ENCODE assay signal across 13 mouse cellular contexts in genomic region chr1:23846044-23846680, GRCm38 (mm10).
DNase-seq lines count a peak whose midpoint lies in the region; ATAC-seq and TF ChIP-seq lines count a peak whose summit lies in the region.
"Had no signal": no experiment of that assay in that cellular context is flagged by ENCODE, and none has a peak within 500 bp of the region (broad histone marks: within the 10 kb centered on the region; RNA-seq: fewer than 3 reads in every experiment).

No protein-coding gene starts in this region.

- TF ChIP-seq CTCF in forebrain, postnatal 0 days (IDR thresholded peaks at IDR 0.05; ENCODE audit: low read depth), result no peak

- H3K36me3 ChIP-seq in hindbrain, embryonic 14.5 days (replicated peaks; ENCODE audit: control insufficient read depth, insufficient read depth), result peaks cover 72% of the 10 kb centered on the region
- peaks cover 70% of the 10 kb centered on the region for H3K36me3 ChIP-seq in hindbrain, embryonic 10.5 days
- peaks cover 34% of the 10 kb centered on the region for H3K36me3 ChIP-seq in forebrain, postnatal 0 days (ENCODE audit: insufficient read depth)

- no peak overlapping the region for H3K4me2 ChIP-seq in hindbrain, embryonic 14.5 days (replicated peaks)
- no peak overlapping the region for H3K4me2 ChIP-seq in forebrain, postnatal 0 days (ENCODE audit: low read depth)
- H3K4me2 ChIP-seq: embryonic facial prominence, embryonic 13.5 days had no signal

- peak overlapping the region; percentile 51; the same call in 1 of the 2 replicates for H3K27ac ChIP-seq in hindbrain, embryonic 14.5 days
- H3K27ac ChIP-seq in hindbrain, embryonic 10.5 days, result no peak overlapping the region
- H3K27ac ChIP-seq in forebrain, postnatal 0 days (ENCODE audit: low read depth, low read length), result no peak overlapping the region
- H3K27ac ChIP-seq: embryonic facial prominence, embryonic 13.5 days had no signal

- no peak overlapping the region for H3K4me3 ChIP-seq in hindbrain, embryonic 14.5 days (replicated peaks; ENCODE audit: low read length)
- H3K4me3 ChIP-seq in hindbrain, embryonic 10.5 days, result no peak overlapping the region
- no peak overlapping the region for H3K4me3 ChIP-seq in forebrain, postnatal 0 days (ENCODE audit: low read depth, low read length)
- H3K4me3 ChIP-seq: embryonic facial prominence, embryonic 13.5 days had no signal

- H3K4me1 ChIP-seq in hindbrain, embryonic 14.5 days (replicated peaks; ENCODE audit: control insufficient read depth, insufficient read depth, low read length), result 0 out of 2 replicates have a peak, but pooled peaks cover 6% of the 10 kb centered on the region
- H3K4me1 ChIP-seq in hindbrain, embryonic 10.5 days (replicated peaks), result no peaks in the 10 kb centered on the region
- no peaks in the 10 kb centered on the region for H3K4me1 ChIP-seq in forebrain, postnatal 0 days (ENCODE audit: insufficient read depth)
- H3K4me1 ChIP-seq: embryonic facial prominence, embryonic 13.5 days had no signal

- no peaks in the 10 kb centered on the region for H3K27me3 ChIP-seq in hindbrain, embryonic 14.5 days (ENCODE audit: control insufficient read depth, insufficient read depth, low read length)
- H3K27me3 ChIP-seq in hindbrain, embryonic 10.5 days (ENCODE audit: insufficient read depth, poor library complexity, severe bottlenecking), result no peaks in the 10 kb centered on the region
- H3K27me3 ChIP-seq in forebrain, postnatal 0 days (ENCODE audit: insufficient read depth, low read length), result no peaks in the 10 kb centered on the region
- H3K27me3 ChIP-seq: embryonic facial prominence, embryonic 13.5 days; Patski had no signal

- 57% methylated on average over 10 of the region's 10 CpGs for WGBS in hindbrain, embryonic 14.5 days
- whole genome bisulfite sequencing in hindbrain, embryonic 10.5 days, result 87% methylated on average over 10 of the region's 10 CpGs
- 29% methylated on average over 10 of the region's 10 CpGs for WGBS in forebrain, postnatal 0 days

- no peak overlapping the region for H3K9ac ChIP-seq in hindbrain, embryonic 14.5 days
- H3K9ac ChIP-seq in forebrain, postnatal 0 days, result no peak overlapping the region
- H3K9ac ChIP-seq: embryonic facial prominence, embryonic 13.5 days had no signal

- peak; percentile 66 for ATAC-seq in hindbrain, embryonic 14.5 days (ENCODE audit: low FRiP score)
- ATAC-seq in forebrain, postnatal 0 days, result peak; percentile 82
- ATAC-seq: Patski had no signal

- no peaks in the 10 kb centered on the region for H3K9me3 ChIP-seq in hindbrain, embryonic 14.5 days (ENCODE audit: control insufficient read depth, low read length)
- no peaks in the 10 kb centered on the region for H3K9me3 ChIP-seq in hindbrain, embryonic 10.5 days
- H3K9me3 ChIP-seq in forebrain, postnatal 0 days (ENCODE audit: low read length), result no peaks in the 10 kb centered on the region
- H3K9me3 ChIP-seq: embryonic facial prominence, embryonic 13.5 days had no signal

- DNase-seq in hindbrain, embryonic 14.5 days (ENCODE audit: low spot score), result peak; percentile 61
- DNase-seq in hindbrain, embryonic 10.5 days (ENCODE audit: low spot score), result no peak
- peak; percentile 47 for DNase-seq in right cerebral cortex, postnatal 4 days
- no peak for DNase-seq in right cerebral cortex, postnatal 14 days
- DNase-seq in forebrain, postnatal 0 days, result peak; percentile 56
- peak; percentile 83 for DNase-seq in retina, postnatal 1 day
- DNase-seq in MN1 (ENCODE audit: low spot score), result no peak
- no peak for DNase-seq in frontal cortex, adult 2 months (ENCODE audit: extremely low spot score in 1 of 2, low spot score in 1 of 2)
- DNase-seq: adrenal gland, postnatal 36 days; gastrocnemius, postnatal 14 days; kidney, adult 8-10 months had no signal

Comparison
In these comparisons a context has a peak if more than half of its experiments do, and no peak if none do; other contexts are left out.
1. DNase-seq: peak in hindbrain, embryonic 14.5 days (single experiment), right cerebral cortex, postnatal 4 days (single experiment), forebrain, postnatal 0 days (single experiment) and retina, postnatal 1 day (single experiment); none in hindbrain, embryonic 10.5 days (single experiment), right cerebral cortex, postnatal 14 days (single experiment), MN1 (single experiment) and frontal cortex, adult 2 months (0 of 2).